Mouse (Mus musculus): ENCODE data around the gene Prickle1. TPM values are rescaled to one million over a fixed set of nuclear protein-coding genes. Genes with fewer than 3 reads are reported as not detected.

The Prickle1 gene
- polyA plus RNA-seq, 1 experiment, result not detected

- Histone ChIP-seq H3K4me3 (ENCODE audit: insufficient read depth, low read length) (no peak overlapping the region), H3K4me1 (ENCODE audit: control insufficient read depth, insufficient read depth, low read length) (no peaks in the 10 kb centered on the region), H3K27ac (ENCODE audit: insufficient read depth, low read depth, low read length) (no peak overlapping the region)
- no peak for TF ChIP-seq POLR2A (IDR thresholded peaks at IDR 0.05; ENCODE audit: borderline replicate concordance, low read depth, low read length)
- TF ChIP-seq CTCF (IDR thresholded peaks at IDR 0.05; ENCODE audit: low read depth, low read length), result no peak
These were observed 40.0 kb downstream of the Prickle1 start for GRCm38 (mm10) chr15:93555719-93556118.

GRCm38 (mm10) chr15:93554203-93554851 lies 41.4 kb downstream of the Prickle1 start:
- no peak for TF ChIP-seq CTCF (IDR thresholded peaks at IDR 0.05; ENCODE audit: low read depth, low read length)
- no peak for TF ChIP-seq POLR2A (IDR thresholded peaks at IDR 0.05; ENCODE audit: borderline replicate concordance, low read depth, low read length)
- no peak overlapping the region for H3K27ac ChIP-seq (ENCODE audit: insufficient read depth, low read depth, low read length)
- H3K4me1 ChIP-seq (ENCODE audit: control insufficient read depth, insufficient read depth, low read length), result no peaks in the 10 kb centered on the region
- no peak overlapping the region for H3K4me3 ChIP-seq (ENCODE audit: insufficient read depth, low read length)

GRCm38 (mm10) chr15:93552169-93552568 lies 43.5 kb downstream of the Prickle1 start:
- no peak overlapping the region for H3K4me3 ChIP-seq (ENCODE audit: insufficient read depth, low read length)

GRCm38 (mm10) chr15:93548297-93548696 lies 47.4 kb downstream of the Prickle1 start:
- no peak overlapping the region for H3K27ac ChIP-seq (ENCODE audit: insufficient read depth, low read depth, low read length)
- no peaks in the 10 kb centered on the region for H3K4me1 ChIP-seq (ENCODE audit: control insufficient read depth, insufficient read depth, low read length)
- TF ChIP-seq CTCF (IDR thresholded peaks at IDR 0.05; ENCODE audit: low read depth, low read length), result no peak
- no peak for TF ChIP-seq POLR2A (IDR thresholded peaks at IDR 0.05; ENCODE audit: borderline replicate concordance, low read depth, low read length)

More at GRCm38 (mm10) chr15:93552169-93552568, 43.5 kb downstream of the Prickle1 start:
- TF ChIP-seq CTCF (IDR thresholded peaks at IDR 0.05; ENCODE audit: low read depth, low read length) (no peak), POLR2A (IDR thresholded peaks at IDR 0.05; ENCODE audit: borderline replicate concordance, low read depth, low read length) (no peak)
- Histone ChIP-seq H3K4me1 (ENCODE audit: control insufficient read depth, insufficient read depth, low read length) (no peaks in the 10 kb centered on the region), H3K27ac (ENCODE audit: insufficient read depth, low read depth, low read length) (no peak overlapping the region)

GRCm38 (mm10) chr15:93539415-93539814 lies 56.3 kb downstream of the Prickle1 start:
- H3K4me1 ChIP-seq (ENCODE audit: control insufficient read depth, insufficient read depth, low read length), result no peaks in the 10 kb centered on the region
- no peak overlapping the region for H3K27ac ChIP-seq (ENCODE audit: insufficient read depth, low read depth, low read length)
- no peak overlapping the region for H3K4me3 ChIP-seq (ENCODE audit: insufficient read depth, low read length)
- TF ChIP-seq POLR2A (IDR thresholded peaks at IDR 0.05; ENCODE audit: borderline replicate concordance, low read depth, low read length) (no peak), CTCF (IDR thresholded peaks at IDR 0.05; ENCODE audit: low read depth, low read length) (no peak)

More at GRCm38 (mm10) chr15:93548297-93548696, 47.4 kb downstream of the Prickle1 start:
- no peak overlapping the region for H3K4me3 ChIP-seq (ENCODE audit: insufficient read depth, low read length)

GRCm38 (mm10) chr15:93538551-93539205 lies 57.0 kb downstream of the Prickle1 start:
- Histone ChIP-seq H3K4me1 (ENCODE audit: control insufficient read depth, insufficient read depth, low read length) (no peaks in the 10 kb centered on the region), H3K4me3 (ENCODE audit: insufficient read depth, low read length) (no peak overlapping the region), H3K27ac (ENCODE audit: insufficient read depth, low read depth, low read length) (no peak overlapping the region)
- TF ChIP-seq POLR2A (IDR thresholded peaks at IDR 0.05; ENCODE audit: borderline replicate concordance, low read depth, low read length) (no peak), CTCF (IDR thresholded peaks at IDR 0.05; ENCODE audit: low read depth, low read length) (no peak)

- Histone ChIP-seq H3K4me1 (ENCODE audit: control insufficient read depth, insufficient read depth, low read length) (no peaks in the 10 kb centered on the region), H3K4me3 (ENCODE audit: insufficient read depth, low read length) (no peak overlapping the region), H3K27ac (ENCODE audit: insufficient read depth, low read depth, low read length) (no peak overlapping the region)
- TF ChIP-seq POLR2A (IDR thresholded peaks at IDR 0.05; ENCODE audit: borderline replicate concordance, low read depth, low read length) (no peak), CTCF (IDR thresholded peaks at IDR 0.05; ENCODE audit: low read depth, low read length) (no peak)
These were observed 57.9 kb downstream of the Prickle1 start for GRCm38 (mm10) chr15:93537745-93538144.

GRCm38 (mm10) chr15:93536191-93536590 lies 59.5 kb downstream of the Prickle1 start:
- Histone ChIP-seq H3K27ac (ENCODE audit: insufficient read depth, low read depth, low read length) (no peak overlapping the region), H3K4me3 (ENCODE audit: insufficient read depth, low read length) (no peak overlapping the region), H3K4me1 (ENCODE audit: control insufficient read depth, insufficient read depth, low read length) (no peaks in the 10 kb centered on the region)
- TF ChIP-seq POLR2A (IDR thresholded peaks at IDR 0.05; ENCODE audit: borderline replicate concordance, low read depth, low read length) (no peak), CTCF (IDR thresholded peaks at IDR 0.05; ENCODE audit: low read depth, low read length) (no peak)

GRCm38 (mm10) chr15:93530703-93531032 lies 65.0 kb downstream of the Prickle1 start:
- TF ChIP-seq CTCF (IDR thresholded peaks at IDR 0.05; ENCODE audit: low read depth, low read length) (no peak), POLR2A (IDR thresholded peaks at IDR 0.05; ENCODE audit: borderline replicate concordance, low read depth, low read length) (no peak)
- H3K4me3 ChIP-seq (ENCODE audit: insufficient read depth, low read length), result no peak overlapping the region
- H3K27ac ChIP-seq (ENCODE audit: insufficient read depth, low read depth, low read length), result no peak overlapping the region
- H3K4me1 ChIP-seq (ENCODE audit: control insufficient read depth, insufficient read depth, low read length), result no peaks in the 10 kb centered on the region
